Mouse (Mus musculus) testis, adult 2 months (tissue): ENCODE results near the gene Vmn2r22.
"Not testable (repeated sequence)": the region's sequence is repeated elsewhere in the genome, so short reads cannot be mapped to it uniquely, and the experiment has no call there.

ENCODE experiments used
- CTCF ChIP-seq: fragments of 200-500 bp; IDR thresholded peaks from 2 replicates; pipeline ENCODE4 v1.5.1; 2012; ENCODE audit warnings: low read depth, mild to moderate bottlenecking, inconsistent platforms, low read length, moderate library complexity; ENCODE audit not compliant: control insufficient read depth, insufficient read depth, insufficient replicate concordance
- POLR2A ChIP-seq: fragments of 200-500 bp; IDR thresholded peaks from 2 replicates; pipeline ENCODE4 v1.6.1; 2012; ENCODE audit warnings: low read depth, mild to moderate bottlenecking, inconsistent platforms, low read length, moderate library complexity; ENCODE audit not compliant: control insufficient read depth

GRCm38 (mm10) chr6:123696639-123697038 is 46.1 kb upstream of the Vmn2r22 start:
- TF ChIP-seq CTCF, POLR2A: not testable (repeated sequence)
